Mouse (Mus musculus): ENCODE results near the gene Elmod3. TPM values are rescaled to one million over a fixed set of nuclear protein-coding genes. Genes with fewer than 3 reads are reported as not detected.
A peak's percentile ranks its signal among the peaks of the same experiment; 100 is the strongest.

Gene Elmod3
- polyA plus RNA-seq (2015; fragmentation: Nextera tagmentation; extraction: Ambion mirVana), result 16.5 and 17.4 TPM in 2 replicates

- 1% methylated on average over 38 of the region's 38 CpGs for WGBS
- peak within 1 kb of the TSS; percentile 75 for H3K4me2 ChIP-seq
- ATAC-seq (replicated peaks), result peak; percentile 94
- peak within 1 kb of the TSS; percentile 69 for H3K4me3 ChIP-seq
- H3K9me3 ChIP-seq, result no peaks in the 10 kb centered on the region
- peak within 1 kb of the TSS; percentile 58; the same call in 1 of the 2 replicates for H3K27ac ChIP-seq
- no peaks in the 10 kb centered on the region for H3K36me3 ChIP-seq (replicated peaks)
- H3K9ac ChIP-seq, result peak within 1 kb of the TSS; percentile 74
- no peaks in the 10 kb centered on the region for H3K27me3 ChIP-seq (replicated peaks)
- peaks cover 17% of the 10 kb centered on the region for H3K4me1 ChIP-seq
Measured at GRCm38 (mm10) chr6:72597956-72598753, at the start of gene Elmod3, which contains the start of gene Retsat. Gene Elmod3, minus strand, starts transcription at chr6:72598413. Gene Retsat, plus strand, starts transcription at chr6:72598475.

DNA sequence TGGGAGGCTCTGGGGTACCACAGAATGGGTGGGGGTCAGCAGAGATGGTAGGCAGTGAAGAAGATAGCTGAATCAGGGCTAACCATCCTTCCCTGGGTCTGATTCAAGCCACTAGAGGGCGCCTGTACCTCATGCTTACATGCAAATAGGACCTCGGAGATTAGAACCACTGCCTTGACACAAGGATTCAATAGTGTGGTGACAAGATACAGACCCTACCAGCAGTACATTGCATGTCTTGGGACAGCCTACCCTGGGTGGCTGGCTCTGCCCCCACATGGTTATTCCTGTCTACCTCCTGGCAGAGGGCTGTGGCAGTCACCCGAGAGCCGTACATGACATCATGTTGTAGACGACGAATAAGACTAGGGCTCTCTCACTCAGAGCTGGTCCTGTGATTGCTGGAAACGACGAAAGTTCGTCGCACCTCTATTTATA, 49.2 kb upstream of the Elmod3 start:
- H3K4me2 ChIP-seq, result no peak overlapping the region
- H3K9ac ChIP-seq, result no peak overlapping the region
- ATAC-seq (replicated peaks), result peak; percentile 82
- no peak overlapping the region for H3K27ac ChIP-seq
- no peak overlapping the region for H3K4me3 ChIP-seq
- 66% methylated on average over 10 of the region's 10 CpGs for WGBS
- H3K27me3 ChIP-seq (replicated peaks), result no peaks in the 10 kb centered on the region
- H3K9me3 ChIP-seq, result no peaks in the 10 kb centered on the region
- no peaks in the 10 kb centered on the region for H3K4me1 ChIP-seq
- H3K36me3 ChIP-seq (replicated peaks), result no peaks in the 10 kb centered on the region

- no peak overlapping the region for H3K27ac ChIP-seq
- H3K36me3 ChIP-seq (replicated peaks), result no peaks in the 10 kb centered on the region
- H3K9ac ChIP-seq, result no peak overlapping the region
- H3K27me3 ChIP-seq (replicated peaks), result no peaks in the 10 kb centered on the region
- 70% methylated on average over 7 of the region's 7 CpGs for WGBS
- H3K4me3 ChIP-seq, result no peak overlapping the region
- no peak overlapping the region for H3K4me2 ChIP-seq
- ATAC-seq (replicated peaks), result no peak
- no peaks in the 10 kb centered on the region for H3K9me3 ChIP-seq
- no peaks in the 10 kb centered on the region for H3K4me1 ChIP-seq
Measured at GRCm38 (mm10) chr6:72645364-72645763, 47.2 kb upstream of the Elmod3 start.

- no peak for ATAC-seq (replicated peaks)
- H3K4me2 ChIP-seq, result no peak overlapping the region
- no peak overlapping the region for H3K27ac ChIP-seq
- H3K36me3 ChIP-seq (replicated peaks), result no peaks in the 10 kb centered on the region
- no peaks in the 10 kb centered on the region for H3K27me3 ChIP-seq (replicated peaks)
- WGBS, result 80% methylated on average over 4 of the region's 4 CpGs
- no peaks in the 10 kb centered on the region for H3K4me1 ChIP-seq
- H3K9me3 ChIP-seq, result no peaks in the 10 kb centered on the region
- H3K4me3 ChIP-seq, result no peak overlapping the region
- H3K9ac ChIP-seq, result no peak overlapping the region
Measured at GRCm38 (mm10) chr6:72644576-72644975, 46.4 kb upstream of the Elmod3 start.

DNA sequence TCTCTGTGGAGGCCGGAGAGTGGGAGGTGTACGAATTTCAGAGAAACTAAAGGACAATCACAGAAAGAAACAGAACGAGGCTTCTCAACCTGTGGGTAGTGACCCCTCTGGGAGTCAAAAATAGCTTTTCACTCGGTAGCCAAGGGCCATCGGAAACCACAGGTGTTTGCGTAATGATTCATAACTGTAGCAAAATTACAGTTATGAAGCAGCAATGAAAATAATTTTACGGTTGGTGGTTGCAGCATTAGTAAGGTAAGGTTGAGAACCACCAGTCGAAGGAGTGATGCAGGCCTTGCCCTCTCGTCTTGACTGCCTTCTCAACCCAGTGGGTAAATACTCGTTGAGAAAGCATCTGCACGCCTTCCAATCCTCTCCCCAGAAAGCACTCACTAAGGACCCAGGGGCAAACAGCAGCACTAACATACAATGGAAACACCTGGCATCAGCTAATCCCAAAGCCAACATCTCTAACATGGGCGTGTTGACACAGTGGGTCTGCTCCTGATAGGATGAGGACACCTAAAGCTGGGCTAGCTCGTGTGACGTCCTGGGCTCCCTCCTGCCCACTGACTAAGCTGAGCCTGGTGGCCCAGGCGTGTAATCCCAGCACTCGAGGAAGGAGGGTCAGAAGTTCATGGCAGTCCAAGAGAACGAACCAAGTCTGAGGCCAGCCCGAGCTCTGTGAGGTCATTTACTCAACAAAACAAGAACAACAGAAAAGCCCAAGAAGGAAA, 43.2 kb upstream of the Elmod3 start:
- Histone ChIP-seq H3K4me3 (no peak overlapping the region), H3K27ac (no peak overlapping the region), H3K27me3 (replicated peaks) (no peaks in the 10 kb centered on the region), H3K36me3 (replicated peaks) (no peaks in the 10 kb centered on the region), H3K9me3 (no peaks in the 10 kb centered on the region), H3K4me2 (no peak overlapping the region), H3K9ac (no peak overlapping the region), H3K4me1 (no peaks in the 10 kb centered on the region)
- no peak for ATAC-seq (replicated peaks)
- 85% methylated on average over 18 of the region's 18 CpGs for WGBS

DNA sequence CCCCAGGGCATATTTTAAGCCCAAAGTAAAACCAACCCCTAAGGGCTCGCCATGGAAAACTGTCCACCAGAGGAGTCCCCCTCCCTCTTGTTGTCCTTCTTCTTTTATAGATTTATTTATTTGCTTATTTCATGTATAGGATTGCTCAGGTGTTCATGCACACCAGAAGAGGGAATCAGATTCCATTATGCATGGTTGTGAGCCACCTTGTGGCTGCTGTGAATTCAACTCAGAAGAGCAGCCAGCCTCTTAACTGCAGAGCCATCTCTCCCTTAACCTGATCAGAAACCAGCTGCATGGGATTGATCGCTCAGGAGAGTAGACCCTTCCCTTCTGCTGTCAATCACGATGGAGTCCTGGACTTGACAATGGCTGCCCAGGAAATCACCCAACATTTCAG, 38.7 kb upstream of the Elmod3 start:
- H3K36me3 ChIP-seq (replicated peaks), result no peaks in the 10 kb centered on the region
- H3K9ac ChIP-seq, result no peak overlapping the region
- no peak for ATAC-seq (replicated peaks)
- H3K27me3 ChIP-seq (replicated peaks), result no peaks in the 10 kb centered on the region
- H3K4me2 ChIP-seq, result no peak overlapping the region
- no peaks in the 10 kb centered on the region for H3K9me3 ChIP-seq
- no peaks in the 10 kb centered on the region for H3K4me1 ChIP-seq
- no peak overlapping the region for H3K4me3 ChIP-seq
- WGBS, result 90% methylated on average over 3 of the region's 3 CpGs
- H3K27ac ChIP-seq, result no peak overlapping the region

DNA sequence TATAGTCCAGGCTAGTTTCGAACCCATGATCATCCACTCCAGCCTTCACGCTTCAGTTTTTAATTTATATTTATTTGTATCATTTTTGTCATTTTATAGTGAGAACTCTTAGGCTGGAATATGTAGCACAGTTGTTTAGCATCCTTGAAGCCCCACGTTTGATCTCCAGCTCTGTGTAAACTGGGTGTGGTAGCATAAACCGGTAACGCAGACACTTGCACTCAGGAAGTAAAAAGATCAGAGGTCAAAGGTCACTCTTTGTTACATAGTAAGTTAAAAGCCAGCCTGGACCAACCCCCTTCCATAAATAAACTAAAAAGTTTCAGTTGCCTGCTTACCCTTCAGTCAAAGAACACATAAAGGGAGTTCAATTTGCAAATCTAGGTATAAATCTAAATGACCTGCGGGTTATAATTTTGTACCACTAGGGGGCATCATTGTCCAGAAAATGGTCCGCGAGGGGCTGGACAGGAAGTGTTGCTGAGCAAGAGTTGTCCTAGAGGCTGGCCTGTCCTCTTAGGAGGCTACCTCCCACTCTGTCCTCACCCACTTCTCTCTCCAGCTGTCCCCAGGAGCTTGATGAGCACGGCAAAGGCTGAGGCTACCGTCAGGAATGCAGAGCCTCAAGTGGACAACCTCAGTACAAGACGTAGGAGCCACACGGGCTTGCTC, 37.7 kb upstream of the Elmod3 start:
- Histone ChIP-seq H3K36me3 (replicated peaks) (no peaks in the 10 kb centered on the region), H3K4me1 (no peaks in the 10 kb centered on the region), H3K9ac (no peak overlapping the region), H3K4me3 (no peak overlapping the region), H3K9me3 (no peaks in the 10 kb centered on the region), H3K27ac (no peak overlapping the region), H3K27me3 (replicated peaks) (no peaks in the 10 kb centered on the region), H3K4me2 (no peak overlapping the region)
- WGBS, result 53% methylated on average over 12 of the region's 12 CpGs
- ATAC-seq (replicated peaks), result peak; percentile 66; the same call in 1 of the 2 replicates

GRCm38 (mm10) chr6:72634311-72634710, 36.1 kb upstream of the Elmod3 start:
- H3K27me3 ChIP-seq (replicated peaks), result no peaks in the 10 kb centered on the region
- no peak overlapping the region for H3K4me3 ChIP-seq
- no peaks in the 10 kb centered on the region for H3K9me3 ChIP-seq
- H3K27ac ChIP-seq, result no peak overlapping the region
- no peaks in the 10 kb centered on the region for H3K36me3 ChIP-seq (replicated peaks)
- H3K4me1 ChIP-seq, result no peaks in the 10 kb centered on the region
- no peak for ATAC-seq (replicated peaks)
- H3K4me2 ChIP-seq, result no peak overlapping the region
- no peak overlapping the region for H3K9ac ChIP-seq
- 82% methylated on average over 10 of the region's 10 CpGs for WGBS

DNA sequence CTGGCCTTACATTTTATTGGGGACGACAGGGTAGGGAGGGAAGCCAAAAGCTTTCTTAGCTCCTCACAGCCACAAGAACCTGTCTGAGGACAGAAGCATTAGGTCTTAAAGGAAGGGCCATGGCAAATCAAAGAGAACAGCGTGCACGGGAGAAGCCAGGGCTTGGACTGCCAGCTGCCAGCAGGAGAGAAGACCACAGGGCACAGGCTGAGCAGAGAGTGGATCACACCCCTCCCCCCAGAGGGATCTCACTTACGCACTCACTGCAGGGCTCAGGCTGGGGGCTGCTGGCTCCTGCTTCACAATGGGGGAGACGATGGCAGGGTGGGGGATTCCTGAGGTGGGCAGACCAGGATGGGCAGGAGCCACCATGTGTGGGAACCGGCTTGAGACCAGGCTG, 33.5 kb upstream of the Elmod3 start:
- 76% methylated on average over 6 of the region's 6 CpGs for WGBS
- H3K9ac ChIP-seq, result no peak overlapping the region
- no peak overlapping the region for H3K4me2 ChIP-seq
- 0 out of 2 replicates have a peak, but pooled peaks have one; percentile 24 for ATAC-seq (replicated peaks)
- H3K4me3 ChIP-seq, result no peak overlapping the region
- no peaks in the 10 kb centered on the region for H3K9me3 ChIP-seq
- no peaks in the 10 kb centered on the region for H3K4me1 ChIP-seq
- no peaks in the 10 kb centered on the region for H3K36me3 ChIP-seq (replicated peaks)
- H3K27me3 ChIP-seq (replicated peaks), result no peaks in the 10 kb centered on the region
- H3K27ac ChIP-seq, result no peak overlapping the region

- Histone ChIP-seq H3K9ac (no peak overlapping the region), H3K4me2 (no peak overlapping the region), H3K4me1 (no peaks in the 10 kb centered on the region), H3K27me3 (replicated peaks) (no peaks in the 10 kb centered on the region), H3K9me3 (no peaks in the 10 kb centered on the region), H3K36me3 (replicated peaks) (no peaks in the 10 kb centered on the region), H3K4me3 (no peak overlapping the region), H3K27ac (no peak overlapping the region)
- no peak for ATAC-seq (replicated peaks)
- 92% methylated on average over 14 of the region's 14 CpGs for WGBS
Measured at GRCm38 (mm10) chr6:72630961-72631360, 32.7 kb upstream of the Elmod3 start.

- 93% methylated on average over 2 of the region's 2 CpGs for WGBS
- no peaks in the 10 kb centered on the region for H3K4me1 ChIP-seq
Measured at GRCm38 (mm10) chr6:72630370-72630769, 32.2 kb upstream of the Elmod3 start.

DNA sequence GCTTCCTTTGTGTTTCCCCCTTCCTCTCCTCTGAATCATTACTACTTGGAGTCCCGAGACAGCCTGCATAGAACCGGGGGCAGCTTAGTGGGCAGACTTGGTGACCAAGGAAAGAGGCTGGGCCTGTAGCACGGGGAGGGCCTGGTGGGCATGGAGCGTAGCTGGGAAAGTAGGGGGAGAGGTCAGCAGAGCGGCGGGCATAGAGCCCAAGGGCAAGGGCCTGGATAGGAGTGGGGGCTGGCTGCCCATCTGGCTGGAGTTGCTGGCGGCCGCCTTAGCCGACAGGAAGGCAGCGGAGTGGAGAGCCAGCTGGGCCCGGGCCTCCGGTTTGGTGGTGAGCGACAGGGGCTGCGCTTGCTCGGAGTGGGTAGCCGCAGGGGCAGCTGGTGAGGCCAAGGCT, 29.1 kb upstream of the Elmod3 start:
- WGBS, result 87% methylated on average over 16 of the region's 16 CpGs
- H3K27me3 ChIP-seq (replicated peaks), result no peaks in the 10 kb centered on the region
- no peak overlapping the region for H3K4me2 ChIP-seq
- no peak overlapping the region for H3K4me3 ChIP-seq
- no peak overlapping the region for H3K9ac ChIP-seq
- no peaks in the 10 kb centered on the region for H3K36me3 ChIP-seq (replicated peaks)
- no peak for ATAC-seq (replicated peaks)
- no peaks in the 10 kb centered on the region for H3K9me3 ChIP-seq
- H3K4me1 ChIP-seq, result no peaks in the 10 kb centered on the region
- H3K27ac ChIP-seq, result no peak overlapping the region

More at GRCm38 (mm10) chr6:72630370-72630769, 32.2 kb upstream of the Elmod3 start:
- H3K9me3 ChIP-seq, result no peaks in the 10 kb centered on the region
- H3K36me3 ChIP-seq (replicated peaks), result no peaks in the 10 kb centered on the region
- H3K27me3 ChIP-seq (replicated peaks), result no peaks in the 10 kb centered on the region
- H3K4me3 ChIP-seq, result no peak overlapping the region
- no peak for ATAC-seq (replicated peaks)
- no peak overlapping the region for H3K9ac ChIP-seq
- no peak overlapping the region for H3K27ac ChIP-seq
- no peak overlapping the region for H3K4me2 ChIP-seq
